Mouse (Mus musculus) central nervous system, embryonic 11.5 days (tissue): ENCODE data around the gene Olfr65. TPM values are rescaled to one million over a fixed set of nuclear protein-coding genes. Genes with fewer than 3 reads are reported as not detected.

ENCODE experiments used
- polyA plus RNA-seq: library from polyadenylated mRNA; depleted of rRNA; stranded (reverse); fragments of >200 nt; gene quantifications from 2 replicates; pipeline ENCODE4 v1.2.3, GENCODE M21; 2012; rRNA removed

Gene Olfr65
- polyA plus RNA-seq: not detected in 2 replicates

DNA sequence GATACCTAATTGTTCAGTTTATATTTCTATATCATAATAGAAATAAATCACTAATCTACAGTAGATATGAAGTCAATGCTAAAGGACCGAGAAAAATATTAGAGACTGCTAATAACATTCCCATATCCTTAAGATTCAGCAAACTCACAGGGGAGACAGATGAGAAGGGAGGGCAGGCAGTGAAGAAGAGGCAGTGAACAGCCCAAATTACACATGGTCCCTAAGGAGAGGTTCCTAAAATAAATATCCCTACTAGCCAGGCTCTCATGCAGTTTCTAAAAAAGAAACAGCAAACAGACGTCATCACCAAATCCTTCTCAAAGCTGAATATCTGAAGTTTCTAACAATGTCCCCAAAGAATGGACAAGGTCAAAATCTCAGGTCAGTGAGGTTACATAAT lies at the start of gene Olfr65:
TSS of gene Olfr65 (plus strand) at position 301 of the 400 bp plus-strand sequence.

DNA sequence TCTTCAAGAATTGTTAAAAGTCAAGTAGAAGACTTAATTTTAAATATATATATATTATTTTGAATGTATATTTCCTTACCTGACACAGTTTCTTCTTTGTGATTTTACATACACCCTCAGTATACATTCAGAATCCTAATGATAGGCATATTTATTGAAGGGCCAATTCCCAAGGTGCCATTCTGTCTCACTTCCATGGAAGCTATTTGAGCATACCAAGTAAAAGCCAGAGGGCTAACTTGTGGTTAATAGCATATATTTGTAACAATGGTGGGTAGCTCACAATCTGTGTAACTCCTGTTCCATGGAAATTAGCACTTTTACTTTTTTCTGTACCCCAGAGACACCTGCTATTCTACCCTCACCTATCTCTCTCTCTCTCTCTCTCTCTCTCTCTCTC lies 17.1 kb upstream of the Olfr65 start, which contains the start of gene Olfr66:
TSS of gene Olfr66 (minus strand) at position 101 of the 400 bp plus-strand sequence.

DNA sequence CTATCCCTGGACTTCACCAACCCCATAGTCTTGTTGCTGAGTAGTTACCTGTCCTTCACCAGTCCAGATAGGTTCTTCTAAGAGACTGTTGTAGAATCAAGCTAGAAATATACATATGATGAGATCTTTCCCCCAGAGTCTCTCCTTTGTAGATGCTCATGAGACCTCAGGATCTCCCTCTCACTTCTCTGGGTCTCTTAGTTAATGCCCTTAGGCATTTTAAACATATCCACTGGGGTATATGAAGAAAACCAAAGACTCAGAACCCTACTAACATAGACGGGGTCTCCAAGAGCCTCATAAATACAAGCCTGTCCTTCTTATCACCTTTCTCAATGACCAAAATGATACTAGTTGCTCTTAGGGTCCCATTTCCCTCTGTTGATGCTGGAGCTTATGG lies 8.9 kb upstream of the Olfr65 start, which contains the start of gene Olfr64:
TSS of gene Olfr64 (minus strand) at position 101 of the 400 bp plus-strand sequence.

DNA sequence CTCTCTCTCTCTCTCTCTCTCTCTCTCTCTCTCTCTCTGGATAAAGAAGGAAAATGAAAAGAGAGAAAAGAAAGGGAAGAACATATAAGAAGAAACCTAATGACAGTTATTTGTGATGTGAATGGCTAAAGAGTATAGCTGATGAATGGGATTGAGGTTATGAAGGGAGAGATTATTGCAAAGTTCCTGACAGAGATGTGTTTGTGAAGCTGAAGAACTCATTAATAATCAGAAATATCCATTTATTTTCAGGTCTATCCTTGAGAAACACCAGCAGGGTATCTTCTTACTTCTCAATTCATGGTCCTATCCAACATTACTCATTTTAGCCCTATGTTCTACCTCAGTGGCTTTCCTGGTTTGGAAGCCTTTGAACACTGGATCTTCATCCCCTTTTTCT lies 25.2 kb downstream of the Olfr65 start, which contains the start of gene Olfr631:
TSS of gene Olfr631 (plus strand) at position 301 of the 400 bp plus-strand sequence.

DNA sequence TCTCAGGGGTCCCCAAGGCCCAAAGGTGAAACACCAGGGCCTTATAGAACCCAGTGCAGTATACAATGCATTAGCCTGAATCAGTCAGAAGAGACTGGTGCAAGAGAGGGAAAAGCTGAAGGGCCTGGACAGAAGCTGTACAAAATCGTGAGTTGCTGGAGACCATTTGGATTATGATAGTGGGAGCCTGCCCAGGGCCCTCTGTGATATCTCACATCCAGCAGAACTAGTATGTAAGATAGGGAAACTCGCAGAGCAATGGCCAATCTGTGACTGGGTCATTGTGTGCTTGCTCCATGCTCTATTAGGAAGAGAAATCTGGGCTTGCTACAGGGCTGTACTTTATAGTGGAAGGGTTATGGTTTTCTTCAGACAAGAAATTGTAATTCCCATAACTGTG lies 31.0 kb downstream of the Olfr65 start, which contains the start of gene Olfr632:
TSS of gene Olfr632 (plus strand) at position 84 of the 400 bp plus-strand sequence.

DNA sequence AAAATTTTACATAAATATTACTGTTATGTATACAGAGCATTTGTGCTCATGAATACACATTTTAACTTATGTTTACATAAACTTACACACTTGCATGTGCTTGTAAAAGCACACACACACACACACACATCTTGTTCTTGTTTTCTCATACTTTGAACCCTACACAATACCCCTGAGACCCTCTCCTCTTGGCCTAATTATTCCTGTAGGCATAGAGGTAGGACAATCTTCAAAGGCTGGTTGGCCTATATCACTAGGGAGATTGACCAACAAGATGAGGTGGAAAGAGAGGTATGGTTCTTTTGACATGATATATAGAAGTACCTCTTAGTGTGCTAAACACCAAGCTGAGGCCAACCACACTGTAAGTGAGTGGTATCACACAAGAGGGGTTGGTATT lies 40.9 kb downstream of the Olfr65 start, which contains the start of gene Olfr633:
TSS of gene Olfr633 (plus strand) at position 301 of the 400 bp plus-strand sequence.

Other genes with a start within 250 kb of the Olfr65 start
- gene Olfr623, start 239.8 kb upstream of the Olfr65 start, polyA plus RNA-seq: not detected in 2 replicates
- gene Olfr624, start 232.3 kb upstream of the Olfr65 start, polyA plus RNA-seq: 0.04 TPM in 2 replicates
- not detected in 2 replicates for gene Olfr625-ps1, start 220.8 kb upstream of the Olfr65 start, polyA plus RNA-seq
- gene Olfr243, start 188.8 kb upstream of the Olfr65 start, polyA plus RNA-seq: not detected in 2 replicates
- gene Olfr628, start 173.1 kb upstream of the Olfr65 start, polyA plus RNA-seq: not detected in 2 replicates
- not detected in 2 replicates for gene Olfr629, start 158.5 kb upstream of the Olfr65 start, polyA plus RNA-seq
- gene Olfr630, start 146.2 kb upstream of the Olfr65 start, polyA plus RNA-seq: not detected in 2 replicates
- not detected in 2 replicates for gene Olfr69, start 131.9 kb upstream of the Olfr65 start, polyA plus RNA-seq
- gene Olfr68, start 123.8 kb upstream of the Olfr65 start, polyA plus RNA-seq: not detected in 2 replicates
- not detected in 2 replicates for gene Olfr67, start 111.7 kb upstream of the Olfr65 start, polyA plus RNA-seq
- gene Hbb-bt, start 89.5 kb upstream of the Olfr65 start, polyA plus RNA-seq: 1,727 and 2,114 TPM in 2 replicates
- 1,278 and 2,335 TPM in 2 replicates for gene Hbb-bs, start 75.4 kb upstream of the Olfr65 start, polyA plus RNA-seq
- 0.40 TPM in 1 of 2 replicates, not detected in the other for gene Hbb-bh2, start 63.0 kb upstream of the Olfr65 start, polyA plus RNA-seq
- gene Hbb-bh1, start 60.3 kb upstream of the Olfr65 start, polyA plus RNA-seq: 1,953 and 3,124 TPM in 2 replicates
- 10,518 and 17,284 TPM in 2 replicates for gene Hbb-y, start 50.3 kb upstream of the Olfr65 start, polyA plus RNA-seq
- not detected in 2 replicates for gene Olfr66, start 17.2 kb upstream of the Olfr65 start, polyA plus RNA-seq
- not detected in 2 replicates for gene Olfr64, start 9.0 kb upstream of the Olfr65 start, polyA plus RNA-seq
- gene Olfr631, start 25.3 kb downstream of the Olfr65 start, polyA plus RNA-seq: not detected in 2 replicates
- 0.11 and 0.36 TPM in 2 replicates for gene Olfr632, start 30.9 kb downstream of the Olfr65 start, polyA plus RNA-seq
- gene Olfr633, start 41.0 kb downstream of the Olfr65 start, polyA plus RNA-seq: not detected in 2 replicates
- not detected in 2 replicates for gene Olfr635, start 67.7 kb downstream of the Olfr65 start, polyA plus RNA-seq
- gene Olfr638, start 95.3 kb downstream of the Olfr65 start, polyA plus RNA-seq: not detected in 2 replicates
- not detected in 2 replicates for gene Olfr639, start 113.8 kb downstream of the Olfr65 start, polyA plus RNA-seq
- not detected in 2 replicates for gene Olfr640, start 122.1 kb downstream of the Olfr65 start, polyA plus RNA-seq
- not detected in 2 replicates for gene Olfr641, start 132.0 kb downstream of the Olfr65 start, polyA plus RNA-seq
- gene Olfr642, start 149.2 kb downstream of the Olfr65 start, polyA plus RNA-seq: not detected in 2 replicates
- not detected in 2 replicates for gene 4930516K23Rik, start 158.0 kb downstream of the Olfr65 start, polyA plus RNA-seq
- gene Olfr644, start 168.4 kb downstream of the Olfr65 start, polyA plus RNA-seq: not detected in 2 replicates
- not detected in 2 replicates for gene Olfr645, start 182.0 kb downstream of the Olfr65 start, polyA plus RNA-seq
- not detected in 2 replicates for gene Olfr646, start 201.4 kb downstream of the Olfr65 start, polyA plus RNA-seq
- not detected in 2 replicates for gene Ubqln5, start 226.3 kb downstream of the Olfr65 start, polyA plus RNA-seq
- gene Olfr643, start 233.9 kb downstream of the Olfr65 start, polyA plus RNA-seq: not detected in 2 replicates
- gene Ubqln3, start 239.8 kb downstream of the Olfr65 start, polyA plus RNA-seq: not detected in 2 replicates
- gene Ubqlnl, start 247.1 kb downstream of the Olfr65 start, polyA plus RNA-seq: not detected in 2 replicates